Mouse (Mus musculus) myocyte (in vitro differentiated cells): ENCODE measurements around the gene Mfsd4b3. TPM values are rescaled to one million over a fixed set of nuclear protein-coding genes. Genes with fewer than 3 reads are reported as not detected.

Source experiments
- H3K27me3 ChIP-seq: one replicate; pipeline ENCODE4 v1.6.1; 2011; ENCODE audit not compliant: control insufficient read depth, insufficient read depth, insufficient read length
- H3K36me3 ChIP-seq: one replicate; pipeline ENCODE4 v1.6.1; 2011; ENCODE audit not compliant: control insufficient read depth, insufficient read depth
- H3K4me2 ChIP-seq: one replicate; pipeline ENCODE4 v1.6.1; 2011; ENCODE audit warnings: low read depth, control low read depth
- H3K4me3 ChIP-seq: one replicate; pipeline ENCODE4 v1.5.1; 2011; ENCODE audit warnings: mild to moderate bottlenecking, control low read depth, moderate library complexity
- H3K79me2 ChIP-seq: one replicate; pipeline ENCODE4 v1.6.1; 2011; ENCODE audit not compliant: control insufficient read depth, insufficient read depth
- H3ac ChIP-seq: one replicate; pipeline ENCODE4 v1.6.1; 2011; ENCODE audit not compliant: control insufficient read depth, insufficient read length
- CEBPB ChIP-seq: IDR thresholded peaks from 2 replicates; pipeline ENCODE4 v1.6.1; 2011; ENCODE audit warnings: mild to moderate bottlenecking, moderate library complexity; ENCODE audit not compliant: poor library complexity, insufficient read depth, severe bottlenecking
- E2F4 ChIP-seq: IDR thresholded peaks from one replicate; pipeline ENCODE4 v1.6.1; 2011; ENCODE audit warnings: mild to moderate bottlenecking, control low read depth, moderate library complexity; ENCODE audit not compliant: insufficient read depth
- MAX ChIP-seq: IDR thresholded peaks from one replicate; pipeline ENCODE4 v1.6.1; 2011; ENCODE audit warnings: low read depth, mild to moderate bottlenecking, control low read depth
- MYOD1 ChIP-seq, 3 experiments: IDR thresholded peaks; one replicate each; pipeline ENCODE4 v1.6.1; 2011; ENCODE audit warnings: control low read depth in 2 of 3, low read depth in 2 of 3, mild to moderate bottlenecking in 2 of 3, moderate library complexity in 1 of 3; ENCODE audit not compliant: insufficient read length in 2 of 3, control insufficient read depth in 1 of 3
- MYOG ChIP-seq, 3 experiments: IDR thresholded peaks; one replicate each; pipeline ENCODE4 v1.6.1; 2011; ENCODE audit warnings: control low read depth in 2 of 3, low read depth in 2 of 3, mild to moderate bottlenecking in 2 of 3; ENCODE audit not compliant: insufficient read length in 2 of 3, control insufficient read depth in 1 of 3, insufficient read depth in 1 of 3
- POLR2A ChIP-seq: IDR thresholded peaks from one replicate; pipeline ENCODE4 v1.6.1; 2011; ENCODE audit warnings: low read depth, mild to moderate bottlenecking, control low read depth, moderate library complexity; ENCODE audit not compliant: insufficient read length
- POLR2AphosphoS2 ChIP-seq: IDR thresholded peaks from one replicate; pipeline ENCODE4 v1.6.1; 2011; ENCODE audit warnings: low read depth, control low read depth; ENCODE audit not compliant: insufficient read length
- REST ChIP-seq: IDR thresholded peaks from one replicate; pipeline ENCODE4 v1.6.1; 2011; ENCODE audit warnings: mild to moderate bottlenecking, control low read depth, moderate library complexity; ENCODE audit not compliant: insufficient read depth, insufficient read length
- SRF ChIP-seq: IDR thresholded peaks from one replicate; pipeline ENCODE4 v1.6.1; 2011; ENCODE audit warnings: low read depth; ENCODE audit not compliant: control insufficient read depth, insufficient read length
- TCF12 ChIP-seq: IDR thresholded peaks from one replicate; pipeline ENCODE4 v1.6.1; 2011; ENCODE audit warnings: mild to moderate bottlenecking, control low read depth; ENCODE audit not compliant: poor library complexity, insufficient read depth, severe bottlenecking
- TCF3 ChIP-seq: IDR thresholded peaks from one replicate; pipeline ENCODE4 v1.6.1; 2011; ENCODE audit warnings: low read depth, control low read depth; ENCODE audit not compliant: insufficient read length
- USF1 ChIP-seq: IDR thresholded peaks from one replicate; pipeline ENCODE4 v1.6.1; 2011; ENCODE audit warnings: low read depth, mild to moderate bottlenecking, control low read depth, moderate library complexity
- polyA plus RNA-seq: library from polyadenylated mRNA; unstranded; fragments of >200 nt; fragmentation: generic; extraction: Trizol; gene quantifications from one replicate; pipeline ENCODE4 v1.2.1, GENCODE M21; 2012; ENCODE audit warnings: missing spikeins

The Mfsd4b3 gene
- polyA plus RNA-seq, 1 experiment: 0.64 TPM

- H3K4me3 ChIP-seq: no peak overlapping the region
- H3ac ChIP-seq: no peak overlapping the region
- H3K79me2 ChIP-seq: no peaks in the 10 kb centered on the region
- no peak for TF ChIP-seq USF1
- TF ChIP-seq REST: no peak
- TF ChIP-seq TCF12: no peak
- TF ChIP-seq CEBPB: no peak
- no peak for TF ChIP-seq MYOD1 (IDR thresholded peaks at IDR 0.05; ENCODE audit: control insufficient read depth in 1 of 3, insufficient read length in 2 of 3, low read depth in 2 of 3)
- no peak for TF ChIP-seq POLR2AphosphoS2
- TF ChIP-seq TCF3: no peak
- H3K27me3 ChIP-seq: no peaks in the 10 kb centered on the region
- no peak overlapping the region for H3K4me2 ChIP-seq
- H3K36me3 ChIP-seq: no peaks in the 10 kb centered on the region
Observed at GRCm38 (mm10) chr10:39975771-39976170, 15.8 kb upstream of the Mfsd4b3 start.

GRCm38 (mm10) chr10:39974982-39975381 lies 15.0 kb upstream of the Mfsd4b3 start:
- Histone ChIP-seq H3ac (no peak overlapping the region), H3K4me3 (no peak overlapping the region)

GRCm38 (mm10) chr10:39967512-39967911 lies 7.6 kb upstream of the Mfsd4b3 start:
- Histone ChIP-seq H3K27me3 (no peaks in the 10 kb centered on the region), H3K4me2 (no peak overlapping the region), H3K79me2 (no peaks in the 10 kb centered on the region), H3ac (no peak overlapping the region), H3K36me3 (no peaks in the 10 kb centered on the region), H3K4me3 (no peak overlapping the region)
- no peak for TF ChIP-seq TCF12
- TF ChIP-seq MYOD1 (IDR thresholded peaks at IDR 0.05; ENCODE audit: control insufficient read depth in 1 of 3, insufficient read length in 2 of 3, low read depth in 2 of 3): peak; percentile 44 to 70 (median 61)
- no peak for TF ChIP-seq TCF3
- TF ChIP-seq CEBPB: no peak
- no peak for TF ChIP-seq USF1
- peak; percentile 82 for TF ChIP-seq MAX
- TF ChIP-seq MYOG (IDR thresholded peaks at IDR 0.05; ENCODE audit: control insufficient read depth in 1 of 3, insufficient read depth in 1 of 3, insufficient read length in 2 of 3, low read depth in 2 of 3): peak in 2 of 3 experiments; percentile 49 to 69
- TF ChIP-seq SRF: no peak
- no peak for TF ChIP-seq POLR2AphosphoS2
- TF ChIP-seq E2F4: no peak
- TF ChIP-seq POLR2A: no peak
- TF ChIP-seq REST: peak; percentile 89

More at GRCm38 (mm10) chr10:39974982-39975381, 15.0 kb upstream of the Mfsd4b3 start:
- Histone ChIP-seq H3K4me2 (peak overlapping the region; percentile 47), H3K27me3 (no peaks in the 10 kb centered on the region), H3K79me2 (no peaks in the 10 kb centered on the region), H3K36me3 (no peaks in the 10 kb centered on the region)
- no peak for TF ChIP-seq POLR2AphosphoS2
- no peak for TF ChIP-seq MYOD1 (IDR thresholded peaks at IDR 0.05; ENCODE audit: control insufficient read depth in 1 of 3, insufficient read length in 2 of 3, low read depth in 2 of 3)
- TF ChIP-seq TCF12: no peak
- TF ChIP-seq TCF3: no peak
- TF ChIP-seq MYOG (IDR thresholded peaks at IDR 0.05; ENCODE audit: control insufficient read depth in 1 of 3, insufficient read depth in 1 of 3, insufficient read length in 2 of 3, low read depth in 2 of 3): no peak
- no peak for TF ChIP-seq CEBPB
- TF ChIP-seq MAX: no peak
- no peak for TF ChIP-seq POLR2A
- TF ChIP-seq USF1: no peak
- no peak for TF ChIP-seq E2F4
- TF ChIP-seq REST: no peak
- TF ChIP-seq SRF: no peak

GRCm38 (mm10) chr10:39961906-39962305 lies 2.0 kb upstream of the Mfsd4b3 start:
- H3K79me2 ChIP-seq: no peaks in the 10 kb centered on the region
- TF ChIP-seq CEBPB (no peak), USF1 (no peak), TCF12 (no peak), SRF (no peak), TCF3 (no peak), MAX (no peak), POLR2AphosphoS2 (no peak), REST (no peak), POLR2A (no peak)
- no peak overlapping the region for H3K4me3 ChIP-seq
- H3ac ChIP-seq: no peak overlapping the region
- no peaks in the 10 kb centered on the region for H3K36me3 ChIP-seq
- H3K27me3 ChIP-seq: no peaks in the 10 kb centered on the region
- no peak overlapping the region for H3K4me2 ChIP-seq

GRCm38 (mm10) chr10:39960441-39960822 lies 479 bp upstream of the Mfsd4b3 start:
- Histone ChIP-seq H3ac (no peak overlapping the region), H3K4me3 (peak overlapping the region; percentile 29), H3K36me3 (no peaks in the 10 kb centered on the region), H3K27me3 (no peaks in the 10 kb centered on the region), H3K79me2 (no peaks in the 10 kb centered on the region), H3K4me2 (peak overlapping the region; percentile 94)
- no peak for TF ChIP-seq REST
- TF ChIP-seq E2F4: no peak
- TF ChIP-seq SRF: no peak
- TF ChIP-seq TCF12: no peak
- no peak for TF ChIP-seq MAX
- no peak for TF ChIP-seq CEBPB
